Mouse (Mus musculus) intestine, embryonic 16.5 days (tissue): ENCODE data around the gene Gm7029. TPM values are rescaled to one million over a fixed set of nuclear protein-coding genes. Genes with fewer than 3 reads are reported as not detected.

Experiments used
- microRNA-seq: library from miRNA; unstranded; fragments of <30 nt; microRNA quantifications from one replicate; pipeline ENCODE4, GENCODE M21; 2016
- polyA plus RNA-seq: library from polyadenylated mRNA; unstranded; fragments of >200 nt; fragmentation: Nextera tagmentation; extraction: Ambion mirVana; gene quantifications from 2 replicates; pipeline ENCODE4 v1.2.1, GENCODE M21; 2015

The Gm7029 gene
- polyA plus RNA-seq, 1 experiment from 2014 or later, result not detected

Small RNA genes within 50 kb of the gene (microRNA-seq; reads per million reads assigned to microRNA genes)
- not detected for gene Gm27740

Other genes starting within 250 kb of the Gm7029 start
- 38.1 and 39.6 TPM in 2 replicates for gene Zfp414, start 244.7 kb upstream of the Gm7029 start, polyA plus RNA-seq
- 0.60 and 1.1 TPM in 2 replicates for gene Pram1, start 235.8 kb upstream of the Gm7029 start, polyA plus RNA-seq
- 271 and 290 TPM in 2 replicates for gene Hnrnpm, start 187.0 kb upstream of the Gm7029 start, polyA plus RNA-seq
- 50.4 and 54.7 TPM in 2 replicates for gene March2, start 155.2 kb upstream of the Gm7029 start, polyA plus RNA-seq
- 193 and 220 TPM in 2 replicates for gene Rab11b, start 113.3 kb upstream of the Gm7029 start, polyA plus RNA-seq
- gene Angptl4, start 92.0 kb upstream of the Gm7029 start, polyA plus RNA-seq, result 22.4 and 24.5 TPM in 2 replicates
- 22.7 and 23.5 TPM in 2 replicates for gene Kank3, start 63.3 kb upstream of the Gm7029 start, polyA plus RNA-seq
- gene Rps28, start 49.3 kb upstream of the Gm7029 start, polyA plus RNA-seq, result 838 and 894 TPM in 2 replicates
- 533 and 550 TPM in 2 replicates for gene Ndufa7, start 49.3 kb upstream of the Gm7029 start, polyA plus RNA-seq
- 47.6 and 53.8 TPM in 2 replicates for gene Cd320, start 30.7 kb upstream of the Gm7029 start, polyA plus RNA-seq
- 5.9 and 7.0 TPM in 2 replicates for gene Kifc1, start 16.8 kb downstream of the Gm7029 start, polyA plus RNA-seq
- gene Platr17, start 31.3 kb downstream of the Gm7029 start, polyA plus RNA-seq, result 0.40 TPM in 1 of 2 replicates, not detected in the other
- 37.6 and 41.6 TPM in 2 replicates for gene Daxx, start 35.6 kb downstream of the Gm7029 start, polyA plus RNA-seq
- gene Tapbp, start 42.1 kb downstream of the Gm7029 start, polyA plus RNA-seq, result 44.5 and 45.8 TPM in 2 replicates
- gene Zbtb22, start 42.1 kb downstream of the Gm7029 start, polyA plus RNA-seq, result 12.9 and 15.0 TPM in 2 replicates
- gene Rgl2, start 55.7 kb downstream of the Gm7029 start, polyA plus RNA-seq, result 24.4 and 25.9 TPM in 2 replicates
- gene Pfdn6, start 66.5 kb downstream of the Gm7029 start, polyA plus RNA-seq, result 150 and 167 TPM in 2 replicates
- 24.3 and 26.1 TPM in 2 replicates for gene Wdr46, start 66.8 kb downstream of the Gm7029 start, polyA plus RNA-seq
- gene B3galt4, start 77.7 kb downstream of the Gm7029 start, polyA plus RNA-seq, result 12.6 and 15.5 TPM in 2 replicates
- 46.3 and 48.1 TPM in 2 replicates for gene Vps52, start 82.0 kb downstream of the Gm7029 start, polyA plus RNA-seq
- gene Rps18, start 82.2 kb downstream of the Gm7029 start, polyA plus RNA-seq, result 1,753 and 1,902 TPM in 2 replicates
- gene H2-K1, start 126.5 kb downstream of the Gm7029 start, polyA plus RNA-seq, result 307 and 325 TPM in 2 replicates
- gene Ring1, start 150.8 kb downstream of the Gm7029 start, polyA plus RNA-seq, result 9.3 and 12.1 TPM in 2 replicates
- gene H2-Ke6, start 154.2 kb downstream of the Gm7029 start, polyA plus RNA-seq, result 66.0 and 66.7 TPM in 2 replicates
- gene Slc39a7, start 157.8 kb downstream of the Gm7029 start, polyA plus RNA-seq, result 171 and 176 TPM in 2 replicates
- 37.6 and 38.4 TPM in 2 replicates for gene Rxrb, start 158.0 kb downstream of the Gm7029 start, polyA plus RNA-seq
- 0.20 and 0.45 TPM in 2 replicates for gene Col11a2, start 165.6 kb downstream of the Gm7029 start, polyA plus RNA-seq
- gene H2-Oa, start 218.5 kb downstream of the Gm7029 start, polyA plus RNA-seq, result 0.62 and 0.95 TPM in 2 replicates
- 13.4 and 15.3 TPM in 2 replicates for gene H2-DMa, start 245.7 kb downstream of the Gm7029 start, polyA plus RNA-seq
- gene Brd2, start 248.8 kb downstream of the Gm7029 start, polyA plus RNA-seq, result 72.3 and 73.0 TPM in 2 replicates